Mouse (Mus musculus): ENCODE data around the gene Tlr9. TPM values are rescaled to one million over a fixed set of nuclear protein-coding genes. Genes with fewer than 3 reads are reported as not detected.

Gene Tlr9
- polyA plus RNA-seq, 1 experiment from 2014 or later = 0.05 TPM

DNA sequence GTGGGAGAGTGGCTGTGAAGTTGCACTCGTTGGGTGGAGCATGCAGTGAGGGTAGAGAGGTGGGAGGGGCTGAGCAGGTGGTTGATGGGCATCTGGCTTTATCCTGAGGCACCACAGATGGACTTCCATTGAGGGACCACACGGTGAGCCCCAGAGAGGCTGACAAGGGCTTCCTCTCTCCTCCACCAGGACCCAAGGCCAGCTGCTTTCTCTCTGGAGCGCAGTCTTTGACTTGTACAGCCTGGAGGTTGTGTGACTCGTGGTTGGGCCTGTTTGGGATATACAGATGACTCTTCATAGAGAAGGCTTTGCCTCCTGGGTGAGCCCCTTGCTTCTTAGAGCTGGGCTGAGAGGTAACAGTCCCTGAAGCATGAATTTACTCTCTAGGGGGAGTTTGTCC lies 46.0 kb downstream of the Tlr9 start:
- 0 out of 2 replicates have a peak, but pooled peaks cover 2% of the 10 kb centered on the region for H3K4me1 ChIP-seq (replicated peaks; ENCODE audit: control insufficient read depth, insufficient read depth)
- no peaks in the 10 kb centered on the region for H3K36me3 ChIP-seq (ENCODE audit: control insufficient read depth, insufficient read depth, low read length)
- no peaks in the 10 kb centered on the region for H3K27me3 ChIP-seq (ENCODE audit: control insufficient read depth, insufficient read depth, low read length)
- no peak for ATAC-seq (ENCODE audit: low FRiP score, low TSS enrichment)
- H3K4me3 ChIP-seq (ENCODE audit: low read depth, low read length) = no peak overlapping the region
- no peak overlapping the region for H3K4me2 ChIP-seq (replicated peaks; ENCODE audit: low read depth)
- WGBS = 49% methylated on average over 4 of the region's 4 CpGs
- DNase-seq (ENCODE audit: low spot score) = no peak
- no peak overlapping the region for H3K9ac ChIP-seq (ENCODE audit: low read length)
- no peaks in the 10 kb centered on the region for H3K9me3 ChIP-seq (ENCODE audit: control insufficient read depth, low read length)
- TF ChIP-seq EP300 (optimal IDR thresholded peaks at IDR 0.05) (no peak), CTCF (IDR thresholded peaks at IDR 0.05; ENCODE audit: low read depth) (no peak)
- no peak overlapping the region; the same call in 1 of the 2 replicates for H3K27ac ChIP-seq (replicated peaks)

DNA sequence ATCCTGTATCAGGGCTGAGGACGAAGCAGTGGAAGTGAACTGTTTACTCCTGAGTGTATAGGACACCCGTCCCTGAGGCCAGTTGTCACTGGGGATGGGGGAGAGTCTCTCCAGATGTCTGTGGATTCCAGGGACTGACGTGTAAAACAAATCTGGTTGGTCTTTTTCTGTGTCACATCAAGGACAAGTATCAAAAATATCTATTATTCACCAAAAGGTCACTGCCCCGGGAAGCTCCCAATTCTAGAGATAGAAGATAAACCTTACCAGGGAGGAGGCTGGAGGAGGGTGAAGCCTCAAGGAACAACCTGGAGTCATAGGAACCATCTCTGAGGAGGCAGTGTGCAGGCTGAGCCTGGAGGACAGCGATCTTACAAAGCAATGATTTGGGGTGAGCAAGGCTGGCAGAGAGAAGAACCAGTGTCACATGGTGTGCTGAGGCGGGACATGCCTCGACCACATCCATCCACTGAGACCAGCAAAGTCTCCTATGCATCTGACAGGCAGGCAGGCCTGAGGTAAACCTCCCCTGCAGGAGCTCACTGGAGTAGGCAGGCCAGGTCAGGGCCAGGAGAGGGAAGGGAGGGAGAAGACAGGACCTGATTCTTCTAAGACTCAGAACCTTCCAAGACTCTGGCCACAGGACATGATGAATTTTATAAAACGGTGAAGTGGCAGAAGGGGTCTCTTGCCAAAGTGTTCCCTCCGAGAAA lies 46.8 kb downstream of the Tlr9 start:
- Histone ChIP-seq H3K9ac (ENCODE audit: low read length) (no peak overlapping the region), H3K4me3 (ENCODE audit: low read depth, low read length) (no peak overlapping the region), H3K27ac (replicated peaks) (no peak overlapping the region; the same call in 1 of the 2 replicates), H3K27me3 (ENCODE audit: control insufficient read depth, insufficient read depth, low read length) (no peaks in the 10 kb centered on the region), H3K4me2 (replicated peaks; ENCODE audit: low read depth) (no peak overlapping the region), H3K9me3 (ENCODE audit: control insufficient read depth, low read length) (no peaks in the 10 kb centered on the region), H3K4me1 (replicated peaks; ENCODE audit: control insufficient read depth, insufficient read depth) (0 out of 2 replicates have a peak, but pooled peaks cover 2% of the 10 kb centered on the region), H3K36me3 (ENCODE audit: control insufficient read depth, insufficient read depth, low read length) (no peaks in the 10 kb centered on the region)
- TF ChIP-seq EP300 (optimal IDR thresholded peaks at IDR 0.05) (no peak), CTCF (IDR thresholded peaks at IDR 0.05; ENCODE audit: low read depth) (no peak)
- DNase-seq (ENCODE audit: low spot score) = no peak
- no peak for ATAC-seq (ENCODE audit: low FRiP score, low TSS enrichment)
- WGBS = 51% methylated on average over 9 of the region's 9 CpGs

DNA sequence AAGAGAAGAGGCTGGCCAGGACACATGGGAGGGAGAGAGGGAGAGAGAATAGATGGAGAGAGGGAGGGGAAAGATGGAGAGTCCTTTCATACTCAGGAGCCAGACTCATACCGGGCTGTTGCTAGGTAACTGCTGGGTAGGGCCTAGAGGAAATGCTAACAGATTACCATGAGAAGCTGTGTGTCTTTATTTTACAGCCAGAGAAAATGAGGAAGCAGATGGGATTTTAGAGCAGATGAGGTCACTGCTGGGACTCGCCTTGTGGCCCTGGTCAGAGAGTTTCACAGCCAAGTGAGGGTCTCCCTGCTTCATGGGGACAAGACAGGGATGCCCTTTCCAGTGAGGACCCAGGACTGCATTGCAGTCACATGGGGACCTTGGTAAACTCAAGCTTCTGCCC lies 47.5 kb downstream of the Tlr9 start:
- H3K27ac ChIP-seq (replicated peaks) = no peak overlapping the region

DNA sequence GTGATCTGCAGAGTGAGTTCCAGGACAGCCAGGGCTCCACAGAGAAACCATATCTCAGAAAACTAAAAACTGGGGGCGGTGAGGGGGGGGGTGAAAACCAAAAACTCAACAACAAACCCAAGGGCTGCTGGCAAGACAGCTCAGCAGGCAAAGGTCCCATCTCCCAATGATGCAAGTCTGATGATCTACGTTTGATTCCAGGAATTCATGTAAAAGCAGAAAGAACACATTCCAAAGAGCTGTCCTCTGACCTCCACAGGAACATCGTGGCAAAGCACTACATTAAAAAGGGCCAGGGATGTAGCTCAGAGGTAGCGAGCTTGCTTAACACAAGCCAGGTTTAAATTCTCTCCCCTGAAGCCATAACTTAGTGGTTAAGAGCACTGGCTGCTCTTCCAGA lies 48.3 kb downstream of the Tlr9 start:
- no peak overlapping the region for H3K27ac ChIP-seq (replicated peaks)
- no peaks in the 10 kb centered on the region for H3K9me3 ChIP-seq (ENCODE audit: control insufficient read depth, low read length)
- DNase-seq (ENCODE audit: low spot score) = no peak
- no peak overlapping the region for H3K4me2 ChIP-seq (replicated peaks; ENCODE audit: low read depth)
- H3K9ac ChIP-seq (ENCODE audit: low read length) = no peak overlapping the region
- H3K27me3 ChIP-seq (ENCODE audit: control insufficient read depth, insufficient read depth, low read length) = no peaks in the 10 kb centered on the region
- H3K4me1 ChIP-seq (replicated peaks; ENCODE audit: control insufficient read depth, insufficient read depth) = 0 out of 2 replicates have a peak, but pooled peaks cover 2% of the 10 kb centered on the region
- 62% methylated on average over 4 of the region's 4 CpGs for WGBS
- no peak overlapping the region for H3K4me3 ChIP-seq (ENCODE audit: low read depth, low read length)
- TF ChIP-seq CTCF (IDR thresholded peaks at IDR 0.05; ENCODE audit: low read depth) (no peak), EP300 (optimal IDR thresholded peaks at IDR 0.05) (no peak)
- no peak for ATAC-seq (ENCODE audit: low FRiP score, low TSS enrichment)
- no peaks in the 10 kb centered on the region for H3K36me3 ChIP-seq (ENCODE audit: control insufficient read depth, insufficient read depth, low read length)

More for the DNA sequence above, 47.5 kb downstream of the Tlr9 start:
- Histone ChIP-seq H3K9ac (ENCODE audit: low read length) (no peak overlapping the region), H3K4me1 (replicated peaks; ENCODE audit: control insufficient read depth, insufficient read depth) (0 out of 2 replicates have a peak, but pooled peaks cover 2% of the 10 kb centered on the region), H3K4me2 (replicated peaks; ENCODE audit: low read depth) (no peak overlapping the region), H3K9me3 (ENCODE audit: control insufficient read depth, low read length) (no peaks in the 10 kb centered on the region), H3K27me3 (ENCODE audit: control insufficient read depth, insufficient read depth, low read length) (no peaks in the 10 kb centered on the region), H3K4me3 (ENCODE audit: low read depth, low read length) (no peak overlapping the region), H3K36me3 (ENCODE audit: control insufficient read depth, insufficient read depth, low read length) (no peaks in the 10 kb centered on the region)
- WGBS = 22% methylated on average over 2 of the region's 2 CpGs
- DNase-seq (ENCODE audit: low spot score) (peak; percentile 38), ATAC-seq (ENCODE audit: low FRiP score, low TSS enrichment) (peak; percentile 62)
- TF ChIP-seq EP300 (optimal IDR thresholded peaks at IDR 0.05) (no peak), CTCF (IDR thresholded peaks at IDR 0.05; ENCODE audit: low read depth) (no peak)

DNA sequence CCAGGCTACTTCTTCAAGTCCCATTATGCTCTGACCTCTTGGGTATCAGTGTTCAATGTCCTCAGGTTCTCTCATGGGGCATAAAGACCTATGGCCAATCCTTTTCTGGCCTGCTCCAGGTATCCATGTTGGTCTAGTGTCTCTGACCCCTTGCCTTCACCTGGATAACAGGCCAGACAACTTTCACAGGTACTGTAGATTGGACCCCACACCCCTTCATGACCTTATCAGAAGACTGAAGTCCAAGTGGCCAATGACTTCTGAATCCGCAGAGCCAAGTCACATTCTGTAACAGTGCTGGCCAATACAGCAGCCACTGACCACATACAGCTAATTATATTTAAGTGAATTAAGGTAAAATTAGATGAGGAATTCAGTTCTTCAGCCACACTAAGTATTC lies 49.9 kb downstream of the Tlr9 start:
- ATAC-seq (ENCODE audit: low FRiP score, low TSS enrichment) (no peak), DNase-seq (ENCODE audit: low spot score) (no peak)
- WGBS = 97% methylated on average over 1 of the region's 1 CpGs
- Histone ChIP-seq H3K9ac (ENCODE audit: low read length) (no peak overlapping the region), H3K9me3 (ENCODE audit: control insufficient read depth, low read length) (no peaks in the 10 kb centered on the region), H3K27me3 (ENCODE audit: control insufficient read depth, insufficient read depth, low read length) (no peaks in the 10 kb centered on the region), H3K4me1 (replicated peaks; ENCODE audit: control insufficient read depth, insufficient read depth) (0 out of 2 replicates have a peak, but pooled peaks cover 2% of the 10 kb centered on the region), H3K4me3 (ENCODE audit: low read depth, low read length) (no peak overlapping the region), H3K36me3 (ENCODE audit: control insufficient read depth, insufficient read depth, low read length) (no peaks in the 10 kb centered on the region), H3K4me2 (replicated peaks; ENCODE audit: low read depth) (no peak overlapping the region), H3K27ac (replicated peaks) (no peak overlapping the region)
- TF ChIP-seq CTCF (IDR thresholded peaks at IDR 0.05; ENCODE audit: low read depth) (no peak), EP300 (optimal IDR thresholded peaks at IDR 0.05) (no peak)

DNA sequence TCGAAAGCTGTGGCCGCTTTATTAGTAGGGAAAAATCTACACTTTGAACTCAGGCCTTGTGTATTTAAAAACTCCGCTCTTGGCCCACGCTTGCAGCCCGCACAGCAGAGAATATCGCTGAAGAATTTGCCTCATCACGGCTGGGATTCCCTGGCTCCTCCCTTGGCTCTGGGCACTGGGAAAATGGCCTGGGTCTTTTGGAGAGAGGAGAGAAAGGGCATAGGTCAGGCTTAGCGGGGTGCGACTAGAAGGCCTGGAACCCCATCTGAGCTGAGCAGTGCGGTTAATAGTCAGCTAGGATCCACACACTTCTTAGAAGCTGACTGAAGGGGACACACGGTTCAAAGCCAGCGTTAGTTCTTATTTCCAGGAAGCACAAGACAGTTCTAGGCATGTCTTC lies 50.9 kb downstream of the Tlr9 start:
- 0 out of 2 replicates have a peak, but pooled peaks cover 2% of the 10 kb centered on the region for H3K4me1 ChIP-seq (replicated peaks; ENCODE audit: control insufficient read depth, insufficient read depth)
- no peak overlapping the region for H3K9ac ChIP-seq (ENCODE audit: low read length)
- no peak for DNase-seq (ENCODE audit: low spot score)
- H3K27ac ChIP-seq (replicated peaks) = no peak overlapping the region
- H3K27me3 ChIP-seq (ENCODE audit: control insufficient read depth, insufficient read depth, low read length) = no peaks in the 10 kb centered on the region
- no peaks in the 10 kb centered on the region for H3K36me3 ChIP-seq (ENCODE audit: control insufficient read depth, insufficient read depth, low read length)
- H3K4me3 ChIP-seq (ENCODE audit: low read depth, low read length) = no peak overlapping the region
- no peak for TF ChIP-seq CTCF (IDR thresholded peaks at IDR 0.05; ENCODE audit: low read depth)
- TF ChIP-seq EP300 (optimal IDR thresholded peaks at IDR 0.05) = no peak
- ATAC-seq (ENCODE audit: low FRiP score, low TSS enrichment) = no peak
- no peak overlapping the region for H3K4me2 ChIP-seq (replicated peaks; ENCODE audit: low read depth)
- H3K9me3 ChIP-seq (ENCODE audit: control insufficient read depth, low read length) = no peaks in the 10 kb centered on the region
- WGBS = 83% methylated on average over 12 of the region's 12 CpGs

Data from stomach, postnatal 0 days (tissue).